Mouse (Mus musculus) induced T-regulatory cell, adult 2 months (primary cell): ENCODE measurements at regions not wholly inside any gene's neighbourhood (a gene's known extent, or its start where the extent isn't known, plus 50 kb on each side); places are given as distances from the start of the nearest gene placed in this dataset.

Experiments used
- DNase-seq: peaks from one replicate; pipeline ENCODE4 v3.0.0-alpha.2; 2012; ENCODE audit warnings: low read depth

DNA sequence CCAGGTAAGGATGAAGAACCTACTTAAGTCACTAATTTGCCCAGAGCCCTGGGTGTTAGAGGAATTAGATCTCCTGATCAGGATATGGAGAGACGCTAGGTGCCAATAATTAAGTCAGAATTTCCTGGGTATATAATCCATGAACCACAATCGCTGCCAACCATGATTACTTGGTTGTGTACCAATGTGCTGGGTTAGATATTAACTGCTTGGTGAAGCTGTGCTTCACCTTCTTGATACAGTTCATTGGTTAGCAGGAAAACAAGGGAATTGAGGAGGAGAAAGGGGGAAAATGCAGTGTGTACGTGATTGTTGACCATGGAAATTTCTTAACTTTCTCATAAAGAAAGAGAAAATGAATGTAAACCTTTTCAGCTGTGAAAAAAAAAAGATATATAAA lies 961.7 kb upstream of the Slc39a10 start:
- no peak for DNase-seq

DNA sequence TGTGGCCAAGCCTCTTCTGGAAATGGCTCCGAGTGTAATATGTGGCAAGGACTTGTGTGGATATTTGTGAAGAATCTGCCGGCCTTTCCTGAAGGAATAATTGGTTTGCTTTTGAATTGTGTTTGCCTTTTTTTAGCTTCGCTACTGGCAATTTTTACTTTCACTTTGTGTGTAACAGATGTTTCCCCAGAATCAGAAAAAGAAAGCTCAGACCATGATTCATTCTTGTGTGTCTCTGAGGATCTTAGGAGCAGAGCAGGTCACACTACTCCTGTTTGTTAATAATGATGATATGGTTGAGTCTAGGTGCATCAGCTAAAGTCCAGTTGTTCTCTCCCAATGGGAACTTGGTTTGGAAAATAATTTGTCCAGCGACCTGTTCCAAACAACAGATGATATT lies 961.3 kb upstream of the Slc39a10 start:
- no peak for DNase-seq

GRCm38 (mm10) chr1:47840811-47841210 lies 948.2 kb upstream of the Slc39a10 start:
- DNase-seq = no peak

DNA sequence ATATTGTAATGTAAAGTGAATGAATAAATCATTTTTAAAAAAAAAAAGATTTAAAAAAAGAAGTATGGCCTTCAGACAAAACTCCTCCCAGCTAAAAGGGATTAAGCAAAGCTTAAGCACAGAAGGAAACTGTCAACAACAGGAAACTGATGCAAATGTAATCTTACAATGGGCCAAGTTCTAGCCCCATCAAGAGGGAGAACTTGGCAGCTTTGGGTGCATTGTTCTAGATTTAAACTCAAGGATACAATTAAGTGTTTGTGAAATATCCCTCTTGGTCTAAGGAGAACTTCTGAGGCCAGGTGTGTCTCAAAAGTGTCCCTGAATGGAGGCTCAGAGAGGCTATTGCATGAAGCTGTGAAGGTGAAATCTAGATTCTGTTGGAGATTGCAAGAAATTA lies 941.4 kb upstream of the Slc39a10 start:
- DNase-seq = no peak

GRCm38 (mm10) chr1:47827206-47827605 lies 934.6 kb upstream of the Slc39a10 start:
- no peak for DNase-seq

DNA sequence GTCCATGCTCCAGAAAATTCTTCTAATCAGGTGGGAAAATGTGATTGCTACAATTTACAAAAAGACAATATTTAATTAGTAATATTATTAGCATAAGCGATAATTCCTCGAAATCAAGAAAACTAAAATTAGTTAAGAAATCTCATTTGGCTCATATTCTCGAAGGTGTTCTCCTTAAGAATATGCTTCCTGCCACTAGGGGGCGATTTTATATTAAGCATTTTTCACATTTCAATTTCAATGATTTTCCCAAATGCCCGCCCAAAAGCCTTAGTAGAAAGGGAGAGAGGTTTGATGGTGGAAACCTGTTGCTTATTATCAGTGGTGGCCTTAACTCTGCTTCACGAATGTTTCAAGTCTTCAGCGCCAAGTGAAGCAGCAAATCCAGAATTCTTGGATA lies 916.9 kb upstream of the Slc39a10 start:
- DNase-seq = peak; percentile 10

- DNase-seq = no peak
Measured at GRCm38 (mm10) chr1:47794763-47795162, 902.1 kb upstream of the Slc39a10 start.
